Mouse (Mus musculus) intestine, embryonic 15.5 days (tissue): ENCODE measurements at regions not wholly inside any gene's neighbourhood (a gene's known extent, or its start where the extent isn't known, plus 50 kb on each side); places are given as distances from the start of the nearest gene placed in this dataset.
A peak's percentile ranks its signal among the peaks of the same experiment; 100 is the strongest.

Experiments used
- ATAC-seq: fragments of 200-750 bp; cut with Nextera tagmentation; 2 replicates; pipeline ENCODE4 v1.8.0; 2017; ENCODE audit warnings: moderate TSS enrichment, moderate library complexity
- H3K27ac ChIP-seq: fragments of 300-500 bp; sonication (generic); 2 replicates; pipeline ENCODE4 v1.5.1; 2015; ENCODE audit warnings: mild to moderate bottlenecking, inconsistent platforms
- H3K27me3 ChIP-seq: fragments of 300-500 bp; sonication (generic); replicated peaks from 2 replicates; pipeline ENCODE4 v1.6.1; 2015; ENCODE audit warnings: inconsistent platforms
- H3K36me3 ChIP-seq: fragments of 300-500 bp; sonication (generic); 2 replicates; pipeline ENCODE4 v1.6.1; 2015; ENCODE audit warnings: inconsistent platforms
- H3K4me1 ChIP-seq: fragments of 300-500 bp; sonication (generic); replicated peaks from 2 replicates; pipeline ENCODE4 v1.6.1; 2015; ENCODE audit warnings: inconsistent platforms
- H3K4me2 ChIP-seq: fragments of 300-500 bp; sonication (generic); replicated peaks from 2 replicates; pipeline ENCODE4 v1.6.1; 2015; ENCODE audit warnings: mild to moderate bottlenecking, inconsistent platforms
- H3K4me3 ChIP-seq: fragments of 300-500 bp; sonication (generic); replicated peaks from 2 replicates; pipeline ENCODE4 v1.5.1; 2015; ENCODE audit warnings: inconsistent platforms
- H3K9ac ChIP-seq: fragments of 300-500 bp; sonication (generic); 2 replicates; pipeline ENCODE4 v1.6.1; 2015; ENCODE audit warnings: inconsistent platforms
- H3K9me3 ChIP-seq: fragments of 300-500 bp; sonication (generic); 2 replicates; pipeline ENCODE4 v1.6.1; 2016; ENCODE audit warnings: inconsistent platforms
- WGBS: fragments of 180-500 bp; shearing (Covaris S2); methylation state at CpG from one replicate; pipeline ENCODE4 v1.1.7; 2015; 5-methylcytosine and 5-hydroxymethylcytosine counted together

DNA sequence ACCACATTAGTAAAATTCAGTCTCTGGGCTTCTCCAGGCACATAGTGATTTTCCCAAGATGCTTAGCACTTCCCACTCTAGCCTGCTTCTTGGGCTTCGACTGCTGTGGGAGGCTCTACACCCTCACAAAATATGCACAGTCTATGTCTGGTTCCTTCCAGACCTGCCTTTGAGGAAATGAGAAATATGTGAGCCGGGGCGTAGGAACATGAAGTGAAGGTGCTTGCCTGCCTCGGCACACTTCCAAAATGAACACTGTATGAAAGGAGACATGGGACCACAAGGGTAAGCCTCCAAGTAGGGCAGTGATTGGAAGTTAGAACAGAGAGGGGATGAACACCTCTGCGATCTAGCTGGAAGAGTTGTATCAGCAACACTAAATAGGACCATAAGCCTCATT, 54.5 kb downstream of the Gm10260 start:
- 90% methylated on average over 5 of the region's 5 CpGs for WGBS

GRCm38 (mm10) chr13:97704541-97704940, 55.9 kb downstream of the Gm10260 start:
- Histone ChIP-seq H3K4me2 (no peak overlapping the region), H3K9me3 (no peaks in the 10 kb centered on the region), H3K4me3 (no peak overlapping the region), H3K27me3 (no peaks in the 10 kb centered on the region), H3K36me3 (no peaks in the 10 kb centered on the region), H3K27ac (no peak overlapping the region), H3K9ac (no peak overlapping the region), H3K4me1 (no peaks in the 10 kb centered on the region)
- WGBS = 93% methylated on average over 4 of the region's 4 CpGs
- no peak for ATAC-seq

More for the DNA sequence above, 54.5 kb downstream of the Gm10260 start:
- ATAC-seq = no peak
- Histone ChIP-seq H3K9me3 (no peaks in the 10 kb centered on the region), H3K36me3 (no peaks in the 10 kb centered on the region), H3K27ac (no peak overlapping the region), H3K27me3 (no peaks in the 10 kb centered on the region), H3K4me3 (no peak overlapping the region), H3K4me2 (no peak overlapping the region), H3K4me1 (no peaks in the 10 kb centered on the region), H3K9ac (no peak overlapping the region)

DNA sequence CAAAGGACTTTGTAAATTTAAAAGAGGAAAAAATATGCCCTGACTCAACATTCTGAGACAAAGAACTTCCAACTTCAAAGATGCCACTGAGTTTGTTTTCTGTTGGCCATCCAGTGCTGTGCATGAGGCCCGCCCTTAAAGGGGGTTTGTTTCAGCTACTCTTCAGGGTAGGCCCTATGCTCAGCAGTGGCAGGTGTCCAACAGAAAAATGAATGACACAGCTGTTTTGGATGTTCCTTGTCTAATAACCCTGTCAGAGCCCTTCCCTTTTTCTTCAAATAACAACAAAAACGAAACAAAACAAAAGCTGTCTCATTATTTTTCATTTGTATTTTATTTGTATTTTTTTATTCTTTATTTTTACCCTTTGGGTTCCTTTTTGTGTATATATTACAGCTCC, 61.5 kb downstream of the Gm10260 start:
- 86% methylated on average over 2 of the region's 2 CpGs for WGBS

GRCm38 (mm10) chr13:97698317-97698716, 62.1 kb downstream of the Gm10260 start:
- ATAC-seq = no peak
- Histone ChIP-seq H3K36me3 (no peaks in the 10 kb centered on the region), H3K27me3 (no peaks in the 10 kb centered on the region), H3K9ac (no peak overlapping the region), H3K9me3 (no peaks in the 10 kb centered on the region), H3K4me3 (no peak overlapping the region), H3K4me2 (no peak overlapping the region), H3K27ac (no peak overlapping the region), H3K4me1 (no peaks in the 10 kb centered on the region)
- WGBS = 78% methylated on average over 1 of the region's 1 CpGs

More for the DNA sequence above, 61.5 kb downstream of the Gm10260 start:
- Histone ChIP-seq H3K9me3 (no peaks in the 10 kb centered on the region), H3K36me3 (no peaks in the 10 kb centered on the region), H3K27me3 (no peaks in the 10 kb centered on the region), H3K9ac (no peak overlapping the region), H3K4me3 (no peak overlapping the region), H3K4me2 (no peak overlapping the region), H3K27ac (no peak overlapping the region), H3K4me1 (no peaks in the 10 kb centered on the region)
- ATAC-seq = no peak

GRCm38 (mm10) chr13:97697262-97697661, 63.2 kb downstream of the Gm10260 start:
- H3K27me3 ChIP-seq = no peaks in the 10 kb centered on the region
- no peaks in the 10 kb centered on the region for H3K9me3 ChIP-seq
- H3K4me2 ChIP-seq = no peak overlapping the region
- no peak for ATAC-seq
- no peaks in the 10 kb centered on the region for H3K36me3 ChIP-seq
- 88% methylated on average over 10 of the region's 10 CpGs for WGBS
- H3K4me1 ChIP-seq = no peaks in the 10 kb centered on the region
- no peak overlapping the region for H3K27ac ChIP-seq
- H3K4me3 ChIP-seq = no peak overlapping the region
- no peak overlapping the region for H3K9ac ChIP-seq

GRCm38 (mm10) chr13:97695022-97695421, 65.4 kb downstream of the Gm10260 start:
- Histone ChIP-seq H3K27me3 (no peaks in the 10 kb centered on the region), H3K4me1 (no peaks in the 10 kb centered on the region), H3K27ac (no peak overlapping the region), H3K9me3 (no peaks in the 10 kb centered on the region), H3K4me3 (no peak overlapping the region), H3K36me3 (no peaks in the 10 kb centered on the region), H3K4me2 (no peak overlapping the region), H3K9ac (no peak overlapping the region)
- no peak for ATAC-seq
- 77% methylated on average over 2 of the region's 2 CpGs for WGBS

- no peak overlapping the region for H3K4me2 ChIP-seq
- no peaks in the 10 kb centered on the region for H3K27me3 ChIP-seq
- WGBS = 80% methylated on average over 9 of the region's 9 CpGs
- no peaks in the 10 kb centered on the region for H3K36me3 ChIP-seq
- H3K9me3 ChIP-seq = no peaks in the 10 kb centered on the region
- H3K9ac ChIP-seq = no peak overlapping the region
- ATAC-seq = no peak
- H3K4me1 ChIP-seq = no peaks in the 10 kb centered on the region
- H3K4me3 ChIP-seq = no peak overlapping the region
- no peak overlapping the region for H3K27ac ChIP-seq
Observed at GRCm38 (mm10) chr13:97694356-97694990, 66.0 kb downstream of the Gm10260 start.

DNA sequence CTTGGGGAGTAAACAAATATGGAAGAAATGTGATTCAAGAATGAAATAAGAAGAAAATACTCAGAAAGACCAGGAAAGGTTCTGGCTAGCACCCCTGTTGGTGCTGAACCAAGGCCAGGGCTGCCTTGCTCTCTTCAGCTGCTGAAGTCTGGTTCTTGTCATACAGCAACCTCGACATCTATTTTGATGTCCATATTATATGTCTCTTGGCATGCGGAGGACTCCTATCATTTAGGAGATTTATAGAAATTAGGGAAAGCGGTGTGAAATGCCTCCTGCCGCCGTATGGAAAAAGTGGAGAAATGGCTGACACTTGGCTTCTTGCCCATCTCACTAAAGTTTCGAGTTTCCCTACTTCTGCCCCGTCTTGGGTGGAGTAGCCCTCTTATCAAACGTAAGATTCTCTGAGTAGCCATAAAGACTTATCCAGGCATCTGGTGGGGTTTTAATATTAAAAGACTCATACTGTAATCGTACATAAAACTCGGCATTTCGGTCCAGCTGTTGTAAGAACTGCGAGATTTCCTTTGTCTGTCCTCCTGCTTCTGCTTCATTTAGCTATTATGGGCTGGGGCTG, 72.0 kb downstream of the Gm10260 start:
- Histone ChIP-seq H3K27ac (no peak overlapping the region), H3K9me3 (no peaks in the 10 kb centered on the region), H3K4me1 (no peaks in the 10 kb centered on the region), H3K4me2 (no peak overlapping the region), H3K27me3 (no peaks in the 10 kb centered on the region), H3K4me3 (no peak overlapping the region), H3K9ac (no peak overlapping the region), H3K36me3 (no peaks in the 10 kb centered on the region)
- WGBS = 44% methylated on average over 12 of the region's 12 CpGs
- peak; percentile 61; the same call in 1 of the 2 replicates for ATAC-seq

- Histone ChIP-seq H3K27ac (no peak overlapping the region), H3K4me2 (no peak overlapping the region), H3K4me1 (peaks cover 10% of the 10 kb centered on the region; the same call in 1 of the 2 replicates), H3K4me3 (no peak overlapping the region), H3K27me3 (no peaks in the 10 kb centered on the region), H3K9ac (no peak overlapping the region), H3K36me3 (no peaks in the 10 kb centered on the region), H3K9me3 (no peaks in the 10 kb centered on the region)
- ATAC-seq = no peak
- WGBS = 90% methylated on average over 6 of the region's 6 CpGs
Observed at GRCm38 (mm10) chr13:97683836-97684235, 76.6 kb downstream of the Gm10260 start.

- H3K27ac ChIP-seq = no peak overlapping the region
- H3K9ac ChIP-seq = no peak overlapping the region
Observed at GRCm38 (mm10) chr13:97681228-97681987, 79.0 kb downstream of the Gm10260 start.

DNA sequence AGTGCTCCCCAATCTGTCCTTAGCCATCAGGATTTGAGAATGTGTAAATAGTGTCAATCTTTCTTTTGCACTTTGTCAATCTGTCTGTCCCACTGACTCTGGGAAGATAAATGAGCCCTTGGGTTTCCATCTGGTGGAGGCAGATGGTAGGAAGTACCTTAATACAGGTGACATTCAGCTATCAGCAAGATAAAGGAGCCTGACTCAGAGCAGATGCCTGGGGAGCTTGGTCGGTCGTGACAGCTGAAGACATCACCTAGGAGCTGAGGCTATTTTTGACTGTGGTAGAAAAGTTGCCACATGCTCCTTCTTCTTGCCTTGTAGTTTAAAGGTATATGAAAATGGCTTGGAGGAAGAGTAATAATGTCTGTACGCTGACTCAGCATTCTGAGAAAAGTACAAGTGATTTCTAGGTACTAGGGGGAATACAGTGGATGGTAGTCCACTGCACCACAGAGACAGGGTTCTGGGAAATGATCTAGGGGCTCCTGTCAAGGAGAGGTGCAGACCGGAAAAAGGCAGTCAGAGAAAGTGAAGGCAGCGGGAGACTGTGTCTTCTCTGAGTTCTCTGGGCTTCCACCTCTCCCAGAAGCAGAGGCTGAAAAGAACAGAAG, 80.0 kb downstream of the Gm10260 start:
- H3K9me3 ChIP-seq = no peaks in the 10 kb centered on the region
- WGBS = 77% methylated on average over 5 of the region's 5 CpGs

More at GRCm38 (mm10) chr13:97681228-97681987, 79.0 kb downstream of the Gm10260 start:
- Histone ChIP-seq H3K4me1 (peaks cover 12% of the 10 kb centered on the region; the same call in 1 of the 2 replicates), H3K9me3 (no peaks in the 10 kb centered on the region), H3K4me3 (no peak overlapping the region), H3K4me2 (no peak overlapping the region), H3K27me3 (no peaks in the 10 kb centered on the region), H3K36me3 (no peaks in the 10 kb centered on the region)
- peak; percentile 20; the same call in 1 of the 2 replicates for ATAC-seq
- WGBS = 38% methylated on average over 6 of the region's 6 CpGs

GRCm38 (mm10) chr13:97678991-97679390, 81.4 kb downstream of the Gm10260 start:
- Histone ChIP-seq H3K4me2 (no peak overlapping the region), H3K9me3 (no peaks in the 10 kb centered on the region), H3K36me3 (no peaks in the 10 kb centered on the region), H3K4me3 (no peak overlapping the region), H3K9ac (no peak overlapping the region), H3K4me1 (peaks cover 14% of the 10 kb centered on the region; the same call in 1 of the 2 replicates), H3K27ac (no peak overlapping the region), H3K27me3 (no peaks in the 10 kb centered on the region)
- 92% methylated on average over 5 of the region's 5 CpGs for WGBS
- ATAC-seq = no peak

More for the DNA sequence above, 80.0 kb downstream of the Gm10260 start:
- ATAC-seq = no peak
- Histone ChIP-seq H3K4me1 (peaks cover 14% of the 10 kb centered on the region; the same call in 1 of the 2 replicates), H3K4me2 (no peak overlapping the region), H3K27ac (no peak overlapping the region), H3K36me3 (no peaks in the 10 kb centered on the region), H3K27me3 (no peaks in the 10 kb centered on the region), H3K4me3 (no peak overlapping the region), H3K9ac (no peak overlapping the region)
